Mouse (Mus musculus): Measurements from ENCODE around the gene Gm21149.
"Not testable (repeated sequence)": the region's sequence is repeated elsewhere in the genome, so short reads cannot be mapped to it uniquely, and the experiment has no call there.

The Gm21149 gene

GRCm38 (mm10) chr5:15457865-15458571 lies 18.3 kb downstream of the Gm21149 start:
- DNase-seq: not testable (repeated sequence)

Data from cerebellum, adult 9-10 months (tissue).